Mouse (Mus musculus) liver, adult 2 months (tissue): ENCODE measurements around the gene Lsm2. TPM values are rescaled to one million over a fixed set of nuclear protein-coding genes. Genes with fewer than 3 reads are reported as not detected.

ENCODE experiments used
- DNase-seq: peaks from one replicate; pipeline ENCODE4 v3.0.0-alpha.2; 2011; ENCODE audit warnings: low read depth, low spot score; ENCODE audit errors: extremely low read depth
- H3K27ac ChIP-seq: fragments of 200-500 bp; replicated peaks from 2 replicates; pipeline ENCODE4 v1.5.1; 2012; ENCODE audit warnings: low read depth, mild to moderate bottlenecking, control low read depth, inconsistent platforms, low read length; ENCODE audit not compliant: insufficient read depth
- H3K27me3 ChIP-seq: fragments of 200-500 bp; 2 replicates; pipeline ENCODE4 v1.6.1; 2012; ENCODE audit warnings: mild to moderate bottlenecking, moderate library complexity, low read length, inconsistent platforms; ENCODE audit not compliant: control insufficient read depth, insufficient read depth
- H3K36me3 ChIP-seq: fragments of 200-500 bp; 2 replicates; pipeline ENCODE4 v1.6.1; 2012; ENCODE audit warnings: low read length, inconsistent platforms; ENCODE audit not compliant: control insufficient read depth, insufficient read depth
- H3K4me1 ChIP-seq: fragments of 200-500 bp; 2 replicates; pipeline ENCODE4 v1.6.1; 2011; ENCODE audit warnings: low read length; ENCODE audit not compliant: control insufficient read depth, insufficient read depth
- H3K4me3 ChIP-seq: fragments of 200-500 bp; 2 replicates; pipeline ENCODE4 v1.5.1; 2011; ENCODE audit warnings: low read depth, mild to moderate bottlenecking, control low read depth, low read length, moderate library complexity; ENCODE audit not compliant: insufficient read depth
- H3K79me2 ChIP-seq: fragments of 200-500 bp; 2 replicates; pipeline ENCODE4 v1.6.1; 2012; ENCODE audit warnings: inconsistent platforms, mild to moderate bottlenecking, low read length, moderate library complexity; ENCODE audit not compliant: control insufficient read depth, insufficient read depth
- H3K9ac ChIP-seq: fragments of 200-500 bp; 2 replicates; pipeline ENCODE4 v1.6.1; 2012; ENCODE audit warnings: low read depth, mild to moderate bottlenecking, control low read depth, inconsistent platforms, low read length
- CTCF ChIP-seq: fragments of 200-500 bp; IDR thresholded peaks from 2 replicates; pipeline ENCODE4 v1.5.1; 2011; ENCODE audit warnings: low read depth, low read length, control low read depth
- POLR2A ChIP-seq: fragments of 200-500 bp; IDR thresholded peaks from 2 replicates; pipeline ENCODE4 v1.6.1; 2011; ENCODE audit warnings: low read length, control low read depth; ENCODE audit not compliant: insufficient read depth; ENCODE audit errors: extremely low read depth
- WGBS: fragments of 180-500 bp; shearing (Covaris S2); methylation state at CpG from one replicate; pipeline ENCODE4 v1.1.7; 2018; 5-methylcytosine and 5-hydroxymethylcytosine counted together
- polyA plus RNA-seq: library from polyadenylated mRNA; depleted of rRNA; stranded (reverse); fragments of >200 nt; gene quantifications from 2 replicates; pipeline ENCODE4 v1.2.3, GENCODE M21; 2012
- total RNA-seq: library from RNA; depleted of rRNA; stranded (reverse); fragments of >200 nt; gene quantifications from 2 replicates; pipeline ENCODE4 v1.2.3, GENCODE M21; 2014

Lsm2 gene
- total and polyA plus RNA-seq, 2 experiments: 7.9 to 63.0 TPM

GRCm38 (mm10) chr17:35021163-35021808 lies 39.6 kb downstream of the Lsm2 start:
- H3K9ac ChIP-seq: 0 out of 2 replicates have a peak overlapping the region, but pooled peaks have one; percentile 4
- peak overlapping the region; percentile 73 for H3K27ac ChIP-seq
- no peaks in the 10 kb centered on the region for H3K27me3 ChIP-seq
- H3K36me3 ChIP-seq: no peaks in the 10 kb centered on the region
- no peaks in the 10 kb centered on the region for H3K4me1 ChIP-seq
- WGBS: 21% methylated on average over 17 of the region's 17 CpGs
- no peaks in the 10 kb centered on the region for H3K79me2 ChIP-seq
- peak; percentile 13 for DNase-seq
- H3K4me3 ChIP-seq: no peak overlapping the region
- TF ChIP-seq POLR2A (no peak), CTCF (peak; percentile 99)

GRCm38 (mm10) chr17:35021842-35022477 lies 40.3 kb downstream of the Lsm2 start:
- H3K4me1 ChIP-seq: no peaks in the 10 kb centered on the region
- no peaks in the 10 kb centered on the region for H3K79me2 ChIP-seq
- no peak overlapping the region for H3K4me3 ChIP-seq
- TF ChIP-seq CTCF (0 out of 2 replicates have a peak, but pooled peaks have one; percentile 15), POLR2A (no peak)
- no peaks in the 10 kb centered on the region for H3K27me3 ChIP-seq
- no peaks in the 10 kb centered on the region for H3K36me3 ChIP-seq
- peak overlapping the region; percentile 67; the same call in 1 of the 2 replicates for H3K27ac ChIP-seq
- H3K9ac ChIP-seq: no peak overlapping the region
- 55% methylated on average over 6 of the region's 6 CpGs for WGBS
- DNase-seq: peak; percentile 32

GRCm38 (mm10) chr17:35022541-35023060 lies 40.9 kb downstream of the Lsm2 start:
- H3K79me2 ChIP-seq: no peaks in the 10 kb centered on the region
- no peak overlapping the region for H3K4me3 ChIP-seq
- H3K9ac ChIP-seq: no peak overlapping the region
- H3K4me1 ChIP-seq: no peaks in the 10 kb centered on the region
- no peaks in the 10 kb centered on the region for H3K36me3 ChIP-seq
- peak overlapping the region; percentile 67 for H3K27ac ChIP-seq
- no peaks in the 10 kb centered on the region for H3K27me3 ChIP-seq
- whole genome bisulfite sequencing: 90% methylated on average over 8 of the region's 8 CpGs
- no peak for DNase-seq
- TF ChIP-seq CTCF (no peak), POLR2A (no peak)

GRCm38 (mm10) chr17:35023221-35023620 lies 41.6 kb downstream of the Lsm2 start:
- Histone ChIP-seq H3K9ac (no peak overlapping the region), H3K4me1 (no peaks in the 10 kb centered on the region), H3K79me2 (no peaks in the 10 kb centered on the region), H3K27me3 (no peaks in the 10 kb centered on the region), H3K27ac (no peak overlapping the region), H3K36me3 (no peaks in the 10 kb centered on the region), H3K4me3 (no peak overlapping the region)
- TF ChIP-seq POLR2A: no peak
- no peak for TF ChIP-seq CTCF
- no peak for DNase-seq
- 87% methylated on average over 5 of the region's 5 CpGs for WGBS

- TF ChIP-seq POLR2A (no peak), CTCF (no peak)
- Histone ChIP-seq H3K9ac (no peak overlapping the region), H3K4me3 (no peak overlapping the region), H3K4me1 (no peaks in the 10 kb centered on the region), H3K27ac (peak overlapping the region; percentile 18), H3K36me3 (no peaks in the 10 kb centered on the region), H3K79me2 (no peaks in the 10 kb centered on the region), H3K27me3 (no peaks in the 10 kb centered on the region)
- no peak for DNase-seq
- WGBS: 56% methylated on average over 4 of the region's 4 CpGs
These were observed 42.1 kb downstream of the Lsm2 start for GRCm38 (mm10) chr17:35023756-35024155.

- no peak for TF ChIP-seq POLR2A
- no peak for TF ChIP-seq CTCF
- WGBS: 73% methylated on average over 13 of the region's 13 CpGs
- no peaks in the 10 kb centered on the region for H3K4me1 ChIP-seq
- no peaks in the 10 kb centered on the region for H3K79me2 ChIP-seq
- no peak overlapping the region for H3K4me3 ChIP-seq
- no peaks in the 10 kb centered on the region for H3K36me3 ChIP-seq
- H3K27me3 ChIP-seq: no peaks in the 10 kb centered on the region
- no peak overlapping the region for H3K9ac ChIP-seq
- no peak for DNase-seq
- H3K27ac ChIP-seq: peak overlapping the region; percentile 18
These were observed 42.6 kb downstream of the Lsm2 start for GRCm38 (mm10) chr17:35024261-35024660.
